Mouse (Mus musculus) spleen, adult 2 months (tissue): Measurements from ENCODE around the gene Akr1b8. TPM values are rescaled to one million over a fixed set of nuclear protein-coding genes. Genes with fewer than 3 reads are reported as not detected.

Source experiments
- DNase-seq, 2 experiments: peaks; one replicate each; pipeline versions ENCODE4 v3.0.0 to v3.0.0-alpha.2; 2012 to 2021; ENCODE audit warnings: low spot score in 2 of 2, low read depth in 1 of 2
- H3K27ac ChIP-seq: fragments of 200-500 bp; 2 replicates; pipeline ENCODE4 v1.5.1; 2012; ENCODE audit warnings: low read length, inconsistent platforms; ENCODE audit not compliant: insufficient read depth
- H3K27me3 ChIP-seq: fragments of 200-500 bp; 2 replicates; pipeline ENCODE4 v1.6.1; 2012; ENCODE audit warnings: mild to moderate bottlenecking, moderate library complexity, low read length, inconsistent platforms; ENCODE audit not compliant: control insufficient read depth, insufficient read depth
- H3K36me3 ChIP-seq: fragments of 200-500 bp; 2 replicates; pipeline ENCODE4 v1.6.1; 2012; ENCODE audit warnings: mild to moderate bottlenecking, low read length, inconsistent platforms; ENCODE audit not compliant: control insufficient read depth, insufficient read depth
- H3K4me1 ChIP-seq: fragments of 200-500 bp; 2 replicates; pipeline ENCODE4 v1.6.1; 2011; ENCODE audit warnings: inconsistent platforms; ENCODE audit not compliant: control insufficient read depth, insufficient read depth, insufficient read length
- H3K4me3 ChIP-seq: fragments of 200-500 bp; 2 replicates; pipeline ENCODE4 v1.5.1; 2011; ENCODE audit warnings: mild to moderate bottlenecking, inconsistent platforms; ENCODE audit not compliant: insufficient read depth, insufficient read length; ENCODE audit errors: extremely low read depth
- CTCF ChIP-seq: fragments of 200-500 bp; IDR thresholded peaks from 2 replicates; pipeline ENCODE4 v1.5.1; 2011; ENCODE audit warnings: mild to moderate bottlenecking, inconsistent platforms; ENCODE audit not compliant: insufficient read depth, insufficient read length, insufficient replicate concordance; ENCODE audit errors: extremely low read depth
- POLR2A ChIP-seq: fragments of 200-500 bp; IDR thresholded peaks from 2 replicates; pipeline ENCODE4 v1.6.1; 2011; ENCODE audit warnings: low read depth, low read length, inconsistent platforms
- WGBS: fragments of 180-500 bp; shearing (Covaris S2); methylation state at CpG from one replicate; pipeline ENCODE4 v1.1.7; 2018; 5-methylcytosine and 5-hydroxymethylcytosine counted together
- polyA plus RNA-seq: library from polyadenylated mRNA; depleted of rRNA; stranded (reverse); fragments of >200 nt; gene quantifications from 2 replicates; pipeline ENCODE4 v1.2.3, GENCODE M21; 2012

Akr1b8 gene
- polyA plus RNA-seq, 1 experiment = 3.0 TPM

GRCm38 (mm10) chr6:34337799-34338198 is 16.1 kb upstream of the Akr1b8 start:
- no peak for DNase-seq
- no peak overlapping the region for H3K4me3 ChIP-seq
- H3K36me3 ChIP-seq = no peaks in the 10 kb centered on the region
- WGBS = 86% methylated on average over 2 of the region's 2 CpGs
- H3K27me3 ChIP-seq = no peaks in the 10 kb centered on the region
- TF ChIP-seq CTCF (no peak), POLR2A (no peak)
- no peaks in the 10 kb centered on the region for H3K4me1 ChIP-seq
- H3K27ac ChIP-seq = no peak overlapping the region

GRCm38 (mm10) chr6:34341991-34342390 is 11.9 kb upstream of the Akr1b8 start:
- 81% methylated on average over 4 of the region's 4 CpGs for WGBS
- Histone ChIP-seq H3K27me3 (no peaks in the 10 kb centered on the region), H3K4me1 (no peaks in the 10 kb centered on the region), H3K36me3 (no peaks in the 10 kb centered on the region), H3K27ac (no peak overlapping the region), H3K4me3 (no peak overlapping the region)
- no peak for DNase-seq
- TF ChIP-seq CTCF (no peak), POLR2A (no peak)

DNA sequence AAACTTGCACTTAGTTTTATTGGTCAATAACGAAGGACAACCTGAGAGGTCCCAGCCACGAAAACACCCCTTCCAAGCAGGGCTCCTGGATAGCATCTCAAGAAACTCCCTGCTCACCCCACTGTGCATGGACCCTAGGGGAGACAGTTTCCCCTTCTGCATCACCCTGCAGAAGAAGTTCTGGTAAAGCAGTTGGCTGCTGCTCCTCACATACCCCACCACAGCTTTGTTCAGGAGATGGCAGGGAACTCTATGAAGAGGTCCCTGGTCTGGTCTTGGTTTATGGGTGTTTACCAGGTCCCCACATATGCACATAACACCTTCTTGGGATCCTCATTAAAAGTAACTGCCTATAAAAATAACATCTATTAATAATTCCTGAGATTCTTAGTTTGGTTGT is 11.4 kb upstream of the Akr1b8 start:
- TF ChIP-seq CTCF = no peak
- no peak for TF ChIP-seq POLR2A
- WGBS = 96% methylated on average over 2 of the region's 2 CpGs

DNA sequence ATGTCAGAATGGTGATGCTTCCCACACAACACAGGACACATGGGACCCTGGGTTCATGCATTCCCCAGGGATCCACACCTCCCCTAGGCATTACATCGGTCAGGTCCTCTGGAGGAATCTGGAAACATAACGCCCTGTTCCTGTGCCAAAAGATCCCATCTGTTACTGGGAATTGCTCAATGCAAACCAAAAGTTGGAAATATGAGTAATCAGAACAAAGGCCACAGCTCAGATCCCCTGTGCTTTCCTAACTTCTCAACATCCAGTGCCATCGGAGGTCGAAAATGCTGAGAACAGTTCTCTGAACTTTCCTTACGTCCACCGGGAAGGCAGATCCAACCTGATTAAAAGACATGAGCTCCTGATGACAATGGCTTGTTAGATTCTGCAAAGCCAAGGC is 10.5 kb upstream of the Akr1b8 start:
- no peak for DNase-seq
- no peaks in the 10 kb centered on the region for H3K36me3 ChIP-seq
- no peaks in the 10 kb centered on the region for H3K27me3 ChIP-seq
- 93% methylated on average over 6 of the region's 6 CpGs for WGBS
- TF ChIP-seq CTCF = no peak
- TF ChIP-seq POLR2A = no peak
- H3K4me3 ChIP-seq = no peak overlapping the region
- no peaks in the 10 kb centered on the region for H3K4me1 ChIP-seq
- no peak overlapping the region for H3K27ac ChIP-seq

More for the DNA sequence above, 11.4 kb upstream of the Akr1b8 start:
- Histone ChIP-seq H3K36me3 (no peaks in the 10 kb centered on the region), H3K27me3 (no peaks in the 10 kb centered on the region), H3K27ac (no peak overlapping the region), H3K4me1 (no peaks in the 10 kb centered on the region), H3K4me3 (no peak overlapping the region)
- no peak for DNase-seq

DNA sequence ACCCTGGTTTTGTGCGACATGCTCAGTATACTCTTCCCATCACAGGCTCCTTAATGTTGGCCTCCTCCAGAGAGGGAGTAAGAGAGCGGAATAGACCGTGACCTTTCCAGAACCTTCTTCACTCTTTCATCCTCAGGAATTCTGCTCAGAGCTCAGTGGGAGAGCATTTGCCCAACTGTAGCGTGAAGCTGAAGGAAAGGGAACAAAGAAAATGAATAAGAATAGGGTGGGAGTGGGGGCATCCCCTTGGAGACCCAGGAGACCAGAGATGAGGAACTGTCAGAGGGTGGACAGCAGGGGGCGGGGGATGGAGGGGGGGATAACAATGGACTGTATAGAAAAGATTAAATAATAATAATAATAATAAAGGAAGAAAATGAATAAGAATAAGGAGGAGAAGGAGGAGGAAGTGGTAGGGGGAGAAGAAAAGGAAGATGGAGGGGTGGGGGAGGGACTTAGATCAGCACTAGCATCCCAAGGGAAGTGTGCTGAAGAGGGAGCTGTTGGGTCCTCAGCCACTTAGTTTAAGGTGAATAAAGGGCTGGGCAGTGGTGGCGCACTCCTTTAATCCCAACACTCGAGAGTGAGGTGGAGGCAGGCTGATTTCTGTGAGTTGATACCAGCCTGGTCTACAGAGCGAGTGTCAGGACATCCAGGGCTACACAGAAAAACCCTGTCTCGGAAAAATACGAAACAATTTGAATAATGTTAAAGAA is 9.6 kb upstream of the Akr1b8 start:
- no peaks in the 10 kb centered on the region for H3K36me3 ChIP-seq
- no peaks in the 10 kb centered on the region for H3K27me3 ChIP-seq
- DNase-seq = no peak
- H3K4me3 ChIP-seq = no peak overlapping the region
- TF ChIP-seq POLR2A (no peak), CTCF (no peak)
- no peak overlapping the region for H3K27ac ChIP-seq
- no peaks in the 10 kb centered on the region for H3K4me1 ChIP-seq
- WGBS = 74% methylated on average over 10 of the region's 10 CpGs

DNA sequence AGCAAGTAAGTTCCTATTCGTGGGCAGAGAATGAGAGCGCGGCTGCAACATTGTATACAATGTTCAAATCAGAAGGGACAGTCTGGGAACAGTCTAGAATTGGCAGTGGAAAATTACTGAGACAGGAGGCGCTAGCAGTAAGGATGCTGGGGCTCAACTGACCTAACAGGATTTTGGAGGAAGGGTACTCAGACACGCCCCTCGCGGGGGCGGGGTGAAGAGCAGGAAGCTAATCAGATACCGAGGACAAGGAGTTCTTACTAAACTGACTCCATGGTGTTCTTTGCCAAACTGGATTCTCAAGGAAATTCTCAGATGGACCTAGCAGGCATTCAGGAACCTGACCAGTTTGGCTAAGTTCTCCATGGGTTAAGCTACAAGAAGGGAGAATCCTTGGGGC is 9.0 kb upstream of the Akr1b8 start:
- no peak for TF ChIP-seq CTCF
- TF ChIP-seq POLR2A = no peak
- no peaks in the 10 kb centered on the region for H3K4me1 ChIP-seq
- DNase-seq = no peak
- no peak overlapping the region for H3K4me3 ChIP-seq
- 40% methylated on average over 9 of the region's 9 CpGs for WGBS
- no peaks in the 10 kb centered on the region for H3K27me3 ChIP-seq
- H3K27ac ChIP-seq = no peak overlapping the region
- H3K36me3 ChIP-seq = no peaks in the 10 kb centered on the region

DNA sequence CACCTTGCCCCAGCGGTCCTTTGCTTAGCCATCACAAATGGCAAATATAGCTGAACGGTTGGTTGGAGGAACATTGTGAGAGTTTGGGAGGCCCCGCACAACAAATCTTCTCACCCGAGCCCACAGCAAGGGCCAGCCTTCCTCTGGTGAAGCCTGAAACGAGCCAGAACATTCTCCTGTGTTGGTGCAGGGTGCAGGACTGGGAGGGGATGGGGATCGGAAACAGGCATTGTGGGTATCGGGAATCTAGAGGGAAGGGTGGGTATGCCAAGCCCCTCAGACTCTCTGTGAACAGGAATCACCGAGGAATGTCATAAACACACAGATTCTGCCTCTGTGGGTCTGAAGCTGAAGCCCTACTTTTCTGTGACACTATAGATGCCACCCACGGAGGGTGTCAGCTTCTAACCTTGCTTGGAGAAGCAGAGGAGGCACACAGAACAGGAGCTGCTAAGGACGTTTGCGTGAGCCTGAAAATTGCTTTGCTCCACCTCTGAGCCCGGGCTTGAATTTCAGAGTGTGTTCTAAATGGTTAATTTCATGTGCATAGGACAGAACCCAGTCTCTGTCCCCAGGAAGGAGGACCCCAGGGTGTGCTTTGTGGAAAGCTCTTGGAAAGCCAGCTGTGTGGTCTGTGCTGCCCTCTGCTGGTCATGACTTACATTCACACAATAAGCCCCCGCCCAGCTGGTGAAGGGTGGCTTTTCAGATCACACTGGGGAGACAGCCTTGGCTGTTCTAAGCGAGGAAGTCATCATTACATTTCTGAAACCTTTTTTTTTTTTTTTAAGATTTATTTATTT is 7.6 kb upstream of the Akr1b8 start:
- H3K27ac ChIP-seq = no peak overlapping the region
- H3K4me3 ChIP-seq = no peak overlapping the region
- no peaks in the 10 kb centered on the region for H3K4me1 ChIP-seq
- no peaks in the 10 kb centered on the region for H3K27me3 ChIP-seq
- H3K36me3 ChIP-seq = no peaks in the 10 kb centered on the region
- TF ChIP-seq POLR2A = no peak
- TF ChIP-seq CTCF = peak; percentile 79; the same call in 1 of the 2 replicates
- 57% methylated on average over 14 of the region's 14 CpGs for WGBS
- DNase-seq = peak; percentile 17 to 54
